Mouse (Mus musculus): ENCODE measurements around the gene H1foo.

Gene H1foo

DNA sequence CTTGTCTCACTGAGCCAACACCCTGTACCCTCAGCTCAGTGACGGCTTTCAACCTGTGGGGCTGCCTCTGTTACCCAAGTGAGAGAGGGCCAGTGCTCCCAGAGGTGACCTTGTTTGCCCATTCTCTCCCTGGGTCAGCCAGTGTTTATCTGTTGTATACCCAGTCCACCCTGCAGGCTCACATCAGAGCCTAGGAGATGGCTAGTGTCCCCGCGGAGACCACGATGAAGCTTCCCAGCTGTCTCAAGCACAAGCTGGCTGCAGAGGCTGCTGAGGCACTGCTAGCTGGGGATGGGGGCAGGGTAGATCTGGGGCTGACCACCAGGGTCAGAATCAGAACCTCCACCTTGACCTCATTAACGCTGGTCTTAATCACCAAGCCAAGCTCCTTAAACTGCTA, 14.7 kb upstream of the H1foo start:
- DNase-seq: no peak

DNA sequence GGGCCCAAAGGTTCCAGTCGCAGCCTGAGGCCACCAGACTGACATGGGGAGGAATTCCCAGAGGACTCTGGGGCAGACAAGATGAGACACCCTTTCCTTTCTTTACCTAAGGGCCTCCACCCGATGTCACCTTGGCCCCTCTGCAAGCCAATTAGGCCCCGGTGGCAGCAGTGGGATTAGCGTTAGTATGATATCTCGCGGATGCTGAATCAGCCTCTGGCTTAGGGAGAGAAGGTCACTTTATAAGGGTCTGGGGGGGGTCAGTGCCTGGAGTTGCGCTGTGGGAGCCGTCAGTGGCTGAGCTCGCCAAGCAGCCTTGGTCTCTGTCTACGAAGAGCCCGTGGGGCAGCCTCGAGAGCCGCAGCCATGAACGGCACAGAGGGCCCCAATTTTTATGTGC, 13.1 kb upstream of the H1foo start, which contains the start of gene Rho:
Rho (plus strand) TSS at position 110 of the 400 bp plus-strand sequence.
- DNase-seq: no peak

DNA sequence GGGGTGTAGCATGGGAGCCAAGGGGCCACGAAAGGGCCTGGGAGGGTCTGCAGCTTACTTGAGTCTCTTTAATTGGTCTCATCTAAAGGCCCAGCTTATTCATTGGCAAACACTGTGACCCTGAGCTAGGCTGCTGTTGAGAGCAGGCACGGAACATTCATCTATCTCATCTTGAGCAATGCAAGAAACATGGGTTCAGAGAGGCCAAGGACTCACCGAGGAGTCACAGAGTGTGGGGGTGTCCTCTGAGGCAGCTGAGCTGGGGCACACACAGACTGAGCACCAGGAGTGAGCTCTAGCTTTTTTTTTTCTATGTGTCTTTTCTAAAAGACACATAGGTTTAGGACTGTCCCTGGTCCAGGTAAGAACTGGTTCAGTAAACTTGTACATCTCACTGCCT, 12.3 kb upstream of the H1foo start:
- DNase-seq: no peak

GRCm38 (mm10) chr6:115935544-115935943, 9.2 kb upstream of the H1foo start:
- DNase-seq: no peak

GRCm38 (mm10) chr6:115938011-115938410, 6.7 kb upstream of the H1foo start:
- DNase-seq: no peak

- no peak for DNase-seq
Measured at GRCm38 (mm10) chr6:115938798-115939197, 5.9 kb upstream of the H1foo start.

GRCm38 (mm10) chr6:115940603-115941002, 4.1 kb upstream of the H1foo start:
- DNase-seq: no peak

DNA sequence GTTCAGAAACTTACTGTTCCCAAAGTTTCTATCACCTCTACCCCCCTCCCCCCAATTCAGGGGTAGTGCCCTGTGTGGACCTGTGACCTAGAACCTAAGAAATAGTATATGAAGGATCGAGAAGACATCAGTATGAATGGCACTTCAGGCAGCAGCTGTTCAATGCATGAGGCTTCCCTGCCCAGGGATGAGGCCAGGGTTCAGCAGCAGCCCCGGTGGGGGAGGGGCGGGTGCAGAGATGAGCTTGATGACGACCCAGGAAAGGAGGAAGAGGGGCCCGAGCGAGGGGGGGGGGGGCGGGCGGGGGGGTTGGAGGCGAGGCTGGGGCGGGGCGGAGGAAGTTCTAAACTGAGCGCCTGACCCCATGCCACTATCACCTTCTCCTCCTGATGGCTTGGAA, 3.6 kb upstream of the H1foo start:
- DNase-seq: no peak

DNA sequence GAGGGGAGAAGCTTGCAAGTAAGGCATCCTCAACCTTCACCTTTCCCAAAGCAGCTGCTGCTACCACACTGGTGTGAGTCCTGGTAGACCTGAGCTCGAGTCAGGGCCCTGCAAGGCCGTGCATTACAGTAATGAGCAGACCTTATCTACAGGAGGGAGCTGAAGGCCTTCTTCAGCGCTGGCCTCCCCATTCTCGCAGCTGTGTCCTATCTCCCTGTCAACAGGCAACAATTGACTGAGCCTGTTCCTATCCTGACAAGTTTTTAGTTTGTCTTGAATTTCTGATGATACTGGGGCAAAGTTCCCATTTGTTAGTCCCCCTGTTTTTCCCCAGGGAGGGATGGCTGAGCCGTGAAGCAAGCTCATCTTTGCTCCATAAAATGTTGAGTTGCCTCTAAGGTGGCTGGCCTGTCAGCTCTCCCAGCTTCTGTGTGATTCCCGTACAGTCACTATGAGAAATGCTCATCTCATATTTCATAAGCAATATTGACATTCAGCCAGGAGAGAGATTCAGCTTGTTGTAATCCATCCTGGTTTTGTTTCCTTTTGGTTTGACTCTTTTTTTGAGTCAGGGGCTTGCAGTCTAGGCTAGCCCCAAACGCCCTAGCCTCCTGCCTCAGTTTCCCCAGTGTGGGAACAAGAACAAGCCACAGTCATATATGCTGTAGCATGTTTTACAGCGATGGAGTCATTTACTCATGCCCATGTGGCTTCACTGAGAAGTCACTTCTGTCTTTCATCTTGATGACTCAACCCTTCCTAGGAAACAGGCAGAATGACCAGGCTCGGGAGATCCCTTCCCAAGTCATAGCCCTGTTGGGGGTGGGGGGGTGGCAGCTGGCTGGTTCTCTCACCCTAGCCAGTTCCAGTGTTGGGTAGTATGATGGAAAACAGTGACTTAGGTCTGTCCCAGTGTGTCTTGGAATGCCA, 975 bp upstream of the H1foo start:
- no peak for DNase-seq

DNA sequence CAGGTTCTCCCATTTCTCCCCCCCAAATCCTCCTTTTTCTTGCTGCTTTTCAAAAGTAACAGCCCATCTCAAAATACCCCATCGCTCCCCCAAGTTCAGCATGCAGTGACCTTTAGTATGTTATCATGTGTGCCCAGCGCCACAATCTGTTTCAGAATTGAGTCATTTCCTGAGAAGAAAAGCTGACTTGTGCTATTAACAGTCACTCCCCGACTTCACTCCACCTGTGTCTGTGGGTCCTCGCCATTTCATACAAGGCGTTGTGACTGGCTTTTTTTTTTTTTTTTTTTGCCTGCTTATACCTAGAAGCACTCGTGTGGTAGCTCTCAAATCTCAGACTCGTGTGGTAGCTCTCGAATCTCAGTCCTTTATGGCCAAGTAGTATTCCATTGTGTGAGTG, 895 bp downstream of the H1foo start:
- DNase-seq: no peak

- no peak for DNase-seq
Measured at GRCm38 (mm10) chr6:115946389-115946788, 1.7 kb downstream of the H1foo start.

- no peak for DNase-seq
Measured at GRCm38 (mm10) chr6:115954506-115955074, 9.9 kb downstream of the H1foo start.

DNA sequence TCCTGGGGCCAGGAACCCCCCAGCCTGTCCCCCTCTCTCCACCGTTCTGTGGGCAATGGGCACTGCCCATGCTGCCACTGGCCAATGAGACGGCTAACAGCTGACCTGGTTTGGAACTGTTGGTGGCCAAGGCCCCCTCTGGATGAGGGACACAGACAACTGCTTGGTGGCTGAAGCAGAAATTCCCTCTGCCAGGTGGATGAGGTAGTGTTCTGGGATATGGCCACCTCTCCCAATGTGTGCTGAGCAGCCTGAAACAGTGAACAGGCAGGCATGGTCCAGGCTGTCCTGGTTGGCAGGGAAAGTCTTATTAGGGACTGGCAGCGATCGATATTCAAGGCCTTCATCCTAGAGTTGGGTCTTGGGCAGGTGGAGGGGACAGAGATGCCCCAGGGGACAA, 10.4 kb downstream of the H1foo start:
- DNase-seq: peak; percentile 56

- no peak for DNase-seq
Measured at GRCm38 (mm10) chr6:115955664-115956063, 10.9 kb downstream of the H1foo start.

DNA sequence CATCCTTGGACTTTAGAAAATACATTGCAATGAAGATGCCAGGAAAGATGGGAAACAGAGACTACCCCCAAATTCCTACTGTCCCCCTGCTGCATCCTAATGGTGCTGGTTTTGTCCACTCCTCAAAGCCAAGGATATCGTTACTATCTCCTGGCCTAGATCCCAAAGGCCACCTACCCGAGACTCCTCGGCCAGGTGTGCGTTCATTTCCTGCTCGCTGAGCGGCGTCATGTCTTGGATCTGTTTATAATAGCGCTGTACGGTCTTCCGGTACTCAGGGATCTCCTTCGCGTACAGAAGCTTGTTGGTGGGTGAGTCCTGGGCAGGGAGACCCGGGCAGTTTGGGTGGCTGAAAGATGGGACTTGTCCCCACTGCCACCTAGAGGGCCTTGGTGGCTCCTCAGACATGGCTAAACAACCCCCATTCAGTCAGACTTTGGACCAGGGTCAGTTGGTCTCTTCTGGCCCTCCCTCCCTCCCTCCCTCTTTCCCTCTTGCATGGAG, 11.7 kb downstream of the H1foo start:
- no peak for DNase-seq

DNA sequence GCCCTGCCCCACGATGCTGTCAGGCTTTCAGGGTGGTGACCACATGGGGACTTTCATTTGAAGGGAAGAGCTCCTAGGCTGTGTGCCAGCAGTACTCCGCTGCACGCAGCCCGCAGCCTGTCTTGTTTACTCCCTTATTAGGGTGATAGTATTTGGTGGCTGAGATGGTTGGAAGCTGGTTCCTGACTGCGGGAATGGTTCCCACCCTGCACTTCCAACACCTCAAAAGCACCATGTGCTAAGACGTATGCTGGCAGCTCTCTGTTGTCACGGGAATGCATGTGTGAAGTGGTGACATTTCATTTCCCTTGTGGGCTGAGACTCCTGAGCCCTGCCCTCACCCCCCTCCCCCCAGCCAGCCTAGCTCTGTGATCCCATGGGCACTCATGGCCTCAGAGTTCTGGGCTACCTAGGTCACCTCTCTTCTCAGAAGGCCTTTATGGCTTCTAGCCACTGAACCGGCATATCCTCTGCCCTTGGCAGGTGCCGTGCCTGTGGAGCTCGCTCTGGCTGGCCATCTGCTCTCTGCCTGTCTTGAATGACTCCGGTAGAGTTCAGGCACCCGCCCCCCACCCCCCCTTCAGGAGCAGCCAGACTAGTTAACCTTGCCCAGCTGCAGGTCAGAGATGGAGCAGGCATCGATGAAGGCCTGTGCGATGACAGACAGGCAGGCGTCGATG, 12.3 kb downstream of the H1foo start:
- DNase-seq: peak; percentile 72

GRCm38 (mm10) chr6:115957681-115958080, 12.9 kb downstream of the H1foo start:
- peak; percentile 46 for DNase-seq

- no peak for DNase-seq
Measured at GRCm38 (mm10) chr6:115958445-115958844, 13.7 kb downstream of the H1foo start.

GRCm38 (mm10) chr6:115959151-115959691, 14.5 kb downstream of the H1foo start:
- DNase-seq: peak; percentile 63

- no peak for DNase-seq
Measured at GRCm38 (mm10) chr6:115960322-115960721, 15.6 kb downstream of the H1foo start.

- no peak for DNase-seq
Measured at GRCm38 (mm10) chr6:115961743-115962142, 17.0 kb downstream of the H1foo start.

DNA sequence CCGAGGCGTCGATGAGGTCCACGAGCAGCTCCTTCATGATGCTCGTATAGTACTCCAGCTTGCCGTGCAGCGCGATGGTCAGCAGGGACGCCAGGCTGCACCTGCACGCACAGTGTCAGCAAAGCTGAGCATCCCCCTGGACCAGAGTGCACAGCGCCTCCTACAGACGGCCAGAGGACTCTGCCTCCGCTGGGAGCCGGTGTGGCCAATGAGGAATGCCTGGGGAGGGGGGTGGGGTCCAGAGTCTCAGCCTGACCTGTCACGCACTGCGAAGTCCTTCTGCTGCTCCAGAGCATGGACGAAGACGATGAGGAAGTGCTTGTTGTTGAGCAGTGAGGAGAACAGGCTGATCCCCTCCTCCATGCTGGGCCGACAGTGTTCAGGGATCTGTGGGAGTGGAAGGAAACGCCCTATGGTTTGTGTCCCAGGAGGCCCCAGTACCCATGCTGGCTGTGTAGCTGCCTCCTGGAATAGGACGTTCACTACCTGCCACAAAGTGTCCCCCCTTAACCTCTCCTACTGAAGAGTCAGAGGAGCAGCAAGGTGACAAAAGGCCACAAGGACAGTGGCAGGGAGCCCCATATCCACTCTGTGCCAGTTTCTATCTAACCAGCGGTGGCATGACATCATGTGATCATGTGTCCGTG, 17.8 kb downstream of the H1foo start:
- no peak for DNase-seq

- DNase-seq: no peak
Measured at GRCm38 (mm10) chr6:115963656-115964055, 18.9 kb downstream of the H1foo start.
